ENCODE assay signal across 8 mouse cellular contexts in the genomic region with DNA sequence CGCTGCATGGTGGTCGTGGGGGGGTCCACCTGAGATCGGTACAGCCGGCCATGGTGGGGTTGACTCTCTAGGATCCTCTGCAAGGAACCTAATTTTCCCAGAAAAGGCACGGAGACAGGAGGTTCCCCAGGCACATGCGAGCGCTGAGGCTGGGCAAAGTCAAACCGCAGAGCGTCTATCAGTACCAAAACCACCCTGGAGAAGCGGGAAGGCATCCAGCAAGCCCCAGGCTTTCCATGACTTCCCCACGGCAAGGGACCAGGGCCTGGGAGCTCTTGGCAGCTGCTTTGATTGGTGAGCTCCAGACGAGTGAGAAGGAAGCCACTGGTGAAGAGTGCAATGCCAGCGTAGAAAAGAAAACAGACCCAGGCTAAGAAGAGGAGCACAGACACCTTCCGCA. TPM values are rescaled to one million over a fixed set of nuclear protein-coding genes. Genes with fewer than 3 reads are reported as not detected.
DNase-seq lines count a peak whose midpoint lies in the region; ATAC-seq and TF ChIP-seq lines count a peak whose summit lies in the region.

No protein-coding gene starts in this region.

- 75% methylated on average over 14 of the region's 14 CpGs for WGBS in limb, embryonic 15.5 days
- WGBS in stomach, embryonic 16.5 days: 74% methylated on average over 14 of the region's 14 CpGs

- peaks cover 16% of the 10 kb centered on the region for H3K4me1 ChIP-seq in testis, adult 2 months (ENCODE audit: control insufficient read depth, insufficient read depth, low read length)
- peaks cover 13% of the 10 kb centered on the region for H3K4me1 ChIP-seq in limb, embryonic 15.5 days
- H3K4me1 ChIP-seq in stomach, embryonic 16.5 days (ENCODE audit: control insufficient read depth, insufficient read depth, low read length): peaks cover 8% of the 10 kb centered on the region

- H3K27me3 ChIP-seq in testis, adult 2 months (ENCODE audit: control insufficient read depth, insufficient read depth, low read length): no peaks in the 10 kb centered on the region
- H3K27me3 ChIP-seq in limb, embryonic 15.5 days: no peaks in the 10 kb centered on the region
- H3K27me3 ChIP-seq in stomach, embryonic 16.5 days (ENCODE audit: control insufficient read depth, insufficient read depth, low read length): no peaks in the 10 kb centered on the region

- H3K9ac ChIP-seq in limb, embryonic 15.5 days: 0 out of 2 replicates have a peak overlapping the region, but pooled peaks have one; percentile 40
- peak overlapping the region; percentile 82 for H3K9ac ChIP-seq in stomach, embryonic 16.5 days (ENCODE audit: low read length)

- H3K4me3 ChIP-seq in testis, adult 2 months (ENCODE audit: control insufficient read depth, low read depth, low read length): peak overlapping the region; percentile 98
- peak overlapping the region; percentile 61 for H3K4me3 ChIP-seq in limb, embryonic 15.5 days
- peak overlapping the region; percentile 78 for H3K4me3 ChIP-seq in stomach, embryonic 16.5 days (replicated peaks; ENCODE audit: low read length)

- H3K36me3 ChIP-seq in testis, adult 2 months (ENCODE audit: control insufficient read depth, insufficient read depth, low read length): no peaks in the 10 kb centered on the region
- H3K36me3 ChIP-seq in limb, embryonic 15.5 days: peaks cover 68% of the 10 kb centered on the region
- H3K36me3 ChIP-seq in stomach, embryonic 16.5 days (ENCODE audit: control insufficient read depth, insufficient read depth, low read length): peaks cover 29% of the 10 kb centered on the region; the same call in 1 of the 2 replicates

- TF ChIP-seq POLR2A in testis, adult 2 months (IDR thresholded peaks at IDR 0.05; ENCODE audit: control insufficient read depth, low read depth, low read length): no peak

- no peak for ATAC-seq in cerebellum, adult (ENCODE audit: insufficient number of reproducible peaks, low FRiP score, low TSS enrichment)
- no peak for ATAC-seq in limb, embryonic 15.5 days (ENCODE audit: insufficient number of reproducible peaks, low FRiP score, low TSS enrichment, low read depth)
- no peak for ATAC-seq in stomach, embryonic 16.5 days (ENCODE audit: insufficient read depth, low FRiP score)

- TF ChIP-seq CTCF in testis, adult 2 months (IDR thresholded peaks at IDR 0.05; ENCODE audit: control insufficient read depth, insufficient read depth, insufficient replicate concordance, low read depth, low read length): no peak

- DNase-seq in cerebellum, postnatal 25 days: peak; percentile 46 to 54
- no peak for DNase-seq in testis, postnatal 10 days (ENCODE audit: low spot score)
- DNase-seq in thymus, postnatal 10 days (ENCODE audit: low spot score in 2 of 2): no peak
- DNase-seq in left cerebral cortex, adult 18-20 months (ENCODE audit: low spot score in 2 of 2): no peak

- peak overlapping the region; percentile 93; the same call in 1 of the 2 replicates for H3K27ac ChIP-seq in testis, adult 2 months (ENCODE audit: control insufficient read depth, insufficient read depth, low read depth, low read length)
- peak overlapping the region; percentile 91; the same call in 1 of the 2 replicates for H3K27ac ChIP-seq in limb, embryonic 15.5 days
- H3K27ac ChIP-seq in stomach, embryonic 16.5 days (ENCODE audit: low read length): no peak overlapping the region

- no peaks in the 10 kb centered on the region for H3K9me3 ChIP-seq in limb, embryonic 15.5 days
- H3K9me3 ChIP-seq in stomach, embryonic 16.5 days (replicated peaks; ENCODE audit: control insufficient read depth, low read length): no peaks in the 10 kb centered on the region

- peak overlapping the region; percentile 71 for H3K4me2 ChIP-seq in limb, embryonic 15.5 days
- peak overlapping the region; percentile 66 for H3K4me2 ChIP-seq in stomach, embryonic 16.5 days (ENCODE audit: low read depth, low read length)

RNA-seq across cellular contexts. Expression of gene Pigo, which starts 0.9 kb away (rescaled TPM):
- 36.3 and 42.0 TPM in 2 replicates for polyA plus RNA-seq in testis, adult 2 months (2012; rRNA removed)
- 22.7 and 23.1 TPM in 2 replicates for polyA plus RNA-seq in limb, embryonic 15.5 days (2015; fragmentation: Nextera tagmentation; extraction: Ambion mirVana)
- polyA plus RNA-seq in stomach, embryonic 16.5 days (2015; fragmentation: Nextera tagmentation; extraction: Ambion mirVana): 22.9 and 24.7 TPM in 2 replicates
- total RNA-seq in left cerebral cortex, adult 18-20 months (2021): 10 to 100 TPM; 24.1 to 25.4 TPM

RNA-seq across cellular contexts. Expression of gene Stoml2, which starts 6.8 kb away (rescaled TPM):
- polyA plus RNA-seq in testis, adult 2 months (2012; rRNA removed): 19.8 and 22.7 TPM in 2 replicates
- polyA plus RNA-seq in limb, embryonic 15.5 days (2015; fragmentation: Nextera tagmentation; extraction: Ambion mirVana): 286 and 303 TPM in 2 replicates
- 263 and 272 TPM in 2 replicates for polyA plus RNA-seq in stomach, embryonic 16.5 days (2015; fragmentation: Nextera tagmentation; extraction: Ambion mirVana)
- 100 to 1,000 TPM; 104 to 113 TPM for total RNA-seq in left cerebral cortex, adult 18-20 months (2021)

RNA-seq across cellular contexts. Expression of gene Fancg, which starts 14.4 kb away (rescaled TPM):
- polyA plus RNA-seq in testis, adult 2 months (2012; rRNA removed): 96.4 and 104 TPM in 2 replicates
- 20.7 and 26.1 TPM in 2 replicates for polyA plus RNA-seq in limb, embryonic 15.5 days (2015; fragmentation: Nextera tagmentation; extraction: Ambion mirVana)
- polyA plus RNA-seq in stomach, embryonic 16.5 days (2015; fragmentation: Nextera tagmentation; extraction: Ambion mirVana): 16.5 and 17.5 TPM in 2 replicates
- 10 to 100 TPM; 10.3 to 11.6 TPM for total RNA-seq in left cerebral cortex, adult 18-20 months (2021)

RNA-seq across cellular contexts. Expression of gene Fam214b, which starts 21.3 kb away (rescaled TPM):
- polyA plus RNA-seq in testis, adult 2 months (2012; rRNA removed): 41.4 and 46.3 TPM in 2 replicates
- 14.4 and 14.9 TPM in 2 replicates for polyA plus RNA-seq in limb, embryonic 15.5 days (2015; fragmentation: Nextera tagmentation; extraction: Ambion mirVana)
- polyA plus RNA-seq in stomach, embryonic 16.5 days (2015; fragmentation: Nextera tagmentation; extraction: Ambion mirVana): 12.9 and 13.5 TPM in 2 replicates
- total RNA-seq in left cerebral cortex, adult 18-20 months (2021): 10 to 100 TPM; 33.0 to 34.3 TPM

RNA-seq across cellular contexts. Expression of gene Vcp, which starts 24.4 kb away (rescaled TPM):
- 78.0 and 85.5 TPM in 2 replicates for polyA plus RNA-seq in testis, adult 2 months (2012; rRNA removed)
- 505 and 519 TPM in 2 replicates for polyA plus RNA-seq in limb, embryonic 15.5 days (2015; fragmentation: Nextera tagmentation; extraction: Ambion mirVana)
- polyA plus RNA-seq in stomach, embryonic 16.5 days (2015; fragmentation: Nextera tagmentation; extraction: Ambion mirVana): 480 and 497 TPM in 2 replicates
- 100 to 1,000 TPM; 180 to 185 TPM for total RNA-seq in left cerebral cortex, adult 18-20 months (2021)

Comparison
In these comparisons a context has a peak if more than half of its experiments do, and no peak if none do; other contexts are left out.
1. DNase-seq: peak in cerebellum, postnatal 25 days (2 of 2); none in testis, postnatal 10 days (single experiment), thymus, postnatal 10 days (0 of 2) and left cerebral cortex, adult 18-20 months (0 of 2).
2. RNA of gene Stoml2, which starts 6.8 kb away (polyA plus RNA-seq): 286 to 303 TPM in limb, embryonic 15.5 days and 263 to 272 TPM in stomach, embryonic 16.5 days; 19.8 to 22.7 TPM in testis, adult 2 months; every median in the first group is over 10 times any median in the second.
3. Peak in every context shown above with its lines, with median percentiles within 50 percentile points of each other: H3K4me3 ChIP-seq.